Mouse (Mus musculus): ENCODE data around the gene Alb.

Alb gene

DNA sequence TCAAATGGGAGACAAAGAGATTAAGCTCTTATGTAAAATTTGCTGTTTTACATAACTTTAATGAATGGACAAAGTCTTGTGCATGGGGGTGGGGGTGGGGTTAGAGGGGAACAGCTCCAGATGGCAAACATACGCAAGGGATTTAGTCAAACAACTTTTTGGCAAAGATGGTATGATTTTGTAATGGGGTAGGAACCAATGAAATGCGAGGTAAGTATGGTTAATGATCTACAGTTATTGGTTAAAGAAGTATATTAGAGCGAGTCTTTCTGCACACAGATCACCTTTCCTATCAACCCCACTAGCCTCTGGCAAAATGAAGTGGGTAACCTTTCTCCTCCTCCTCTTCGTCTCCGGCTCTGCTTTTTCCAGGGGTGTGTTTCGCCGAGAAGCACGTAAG is at the start of gene Alb:
TSS of gene Alb (plus strand) at position 279 of the 400 bp plus-strand sequence.
- DNase-seq (ENCODE audit: low read depth in 2 of 2, low spot score in 2 of 2) = no peak

DNA sequence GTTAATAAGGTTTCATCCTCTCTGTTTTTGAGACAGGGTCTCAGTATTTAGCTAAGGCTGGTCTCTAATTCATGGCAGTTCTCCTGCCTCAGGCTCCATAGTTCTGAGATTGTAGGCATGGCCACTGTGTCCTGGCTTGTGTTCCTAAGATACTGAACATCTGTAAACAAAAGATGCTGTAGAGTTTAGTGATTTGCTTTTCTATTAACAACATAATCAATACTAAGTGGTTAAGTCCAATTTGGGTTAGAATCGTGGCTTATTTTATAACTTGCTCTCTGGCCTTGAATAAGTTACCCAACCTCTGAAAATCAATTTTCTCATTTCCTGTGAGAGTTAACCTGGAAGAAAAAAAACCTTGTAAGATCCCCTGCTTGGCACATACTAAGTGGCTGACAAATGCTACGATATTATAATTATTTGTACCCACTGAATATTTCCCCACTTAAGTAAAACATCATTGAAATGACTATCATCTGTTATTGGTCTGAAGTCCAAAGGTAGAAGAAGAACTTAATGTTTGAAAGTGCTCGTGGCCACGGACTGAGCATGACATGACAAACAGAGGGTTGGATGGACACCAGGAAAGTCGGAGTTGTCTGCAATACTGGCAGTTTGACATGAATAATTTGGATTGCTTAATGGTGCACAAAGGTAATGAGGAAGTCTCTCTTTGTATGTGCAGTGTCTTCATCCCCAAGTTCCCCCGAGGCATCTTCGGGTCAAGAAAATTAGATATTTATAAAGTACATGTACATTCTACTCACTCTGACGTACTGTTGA is 46.4 kb upstream of the Alb start:
- DNase-seq (ENCODE audit: low read depth in 2 of 2, low spot score in 2 of 2) = no peak

DNA sequence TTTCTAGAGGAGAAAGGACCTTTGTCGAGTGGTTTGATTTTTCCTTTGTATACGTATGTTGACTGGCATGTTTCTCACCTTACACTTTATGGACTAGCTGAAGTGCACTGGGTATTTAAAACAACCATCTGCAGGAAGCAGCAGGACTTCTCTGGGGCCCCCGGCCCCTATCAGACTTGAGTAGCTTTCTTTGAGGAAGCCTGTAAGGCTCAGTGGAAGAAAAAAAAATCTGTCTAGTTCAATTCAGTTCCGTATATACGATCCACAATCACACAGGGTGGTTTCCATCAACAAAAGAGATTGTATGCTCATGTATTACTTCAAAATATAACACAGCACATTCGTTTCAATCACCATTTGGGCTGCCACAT is 45.8 kb upstream of the Alb start:
- no peak for DNase-seq (ENCODE audit: low read depth in 2 of 2, low spot score in 2 of 2)

DNA sequence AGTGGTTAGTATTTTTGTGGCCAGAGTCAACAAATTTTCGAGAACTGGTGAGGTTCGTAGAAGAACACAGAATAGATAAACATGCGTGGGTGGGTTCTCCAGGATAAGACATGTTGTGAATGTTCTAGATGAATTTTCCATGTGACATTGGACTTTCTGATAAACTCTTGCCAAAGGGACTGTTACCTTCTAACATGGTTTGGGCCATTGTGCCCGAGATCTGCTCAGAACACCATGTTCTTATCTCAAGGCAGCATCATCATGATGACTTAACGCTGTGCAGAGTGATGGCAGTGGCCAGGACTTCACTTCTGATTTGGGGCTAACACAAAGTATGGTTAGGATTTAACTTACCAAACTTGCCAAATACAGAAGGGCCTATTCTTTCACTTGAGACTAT is 36.1 kb upstream of the Alb start:
- no peak for DNase-seq (ENCODE audit: low read depth in 2 of 2, low spot score in 2 of 2)

DNA sequence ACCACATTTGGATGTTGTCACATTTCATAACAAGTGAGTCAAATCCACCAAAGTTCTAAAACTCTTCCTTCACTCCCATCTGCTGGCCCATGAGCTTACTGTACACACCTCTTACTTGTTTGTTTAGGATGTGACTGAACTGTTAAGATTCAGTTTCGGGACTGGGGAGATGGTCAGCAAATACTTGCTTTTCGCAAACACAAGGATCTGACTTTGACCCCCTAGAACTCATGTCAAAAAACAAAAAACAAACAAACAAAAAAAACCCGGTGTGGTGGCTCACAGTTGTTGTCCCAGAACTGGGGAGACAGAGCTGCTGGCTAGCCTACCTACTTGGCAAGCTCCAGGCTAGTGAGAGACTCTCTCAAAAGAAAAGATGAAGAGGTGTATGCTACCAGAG is 35.5 kb upstream of the Alb start:
- no peak for DNase-seq (ENCODE audit: low read depth in 2 of 2, low spot score in 2 of 2)

DNA sequence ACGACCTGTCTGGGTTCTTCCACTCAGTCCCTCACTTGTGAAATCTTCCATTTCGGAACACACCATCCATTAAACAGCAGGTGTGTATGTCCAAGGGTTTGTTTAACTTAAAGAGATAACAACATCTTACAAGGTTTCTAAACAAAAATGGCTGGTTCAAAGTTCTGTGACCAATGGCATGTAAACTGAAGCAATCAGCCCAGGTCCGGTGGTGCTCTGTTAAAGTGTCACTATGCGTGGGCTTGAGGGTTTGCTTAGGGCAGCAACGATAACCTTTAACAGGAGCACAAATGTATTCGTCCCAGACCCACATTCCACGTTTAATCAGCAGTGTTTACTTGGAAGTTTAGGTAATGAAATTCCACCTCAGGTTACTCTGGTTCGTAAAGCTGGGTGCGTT is 29.6 kb upstream of the Alb start:
- DNase-seq (ENCODE audit: low read depth in 2 of 2, low spot score in 2 of 2) = no peak

DNA sequence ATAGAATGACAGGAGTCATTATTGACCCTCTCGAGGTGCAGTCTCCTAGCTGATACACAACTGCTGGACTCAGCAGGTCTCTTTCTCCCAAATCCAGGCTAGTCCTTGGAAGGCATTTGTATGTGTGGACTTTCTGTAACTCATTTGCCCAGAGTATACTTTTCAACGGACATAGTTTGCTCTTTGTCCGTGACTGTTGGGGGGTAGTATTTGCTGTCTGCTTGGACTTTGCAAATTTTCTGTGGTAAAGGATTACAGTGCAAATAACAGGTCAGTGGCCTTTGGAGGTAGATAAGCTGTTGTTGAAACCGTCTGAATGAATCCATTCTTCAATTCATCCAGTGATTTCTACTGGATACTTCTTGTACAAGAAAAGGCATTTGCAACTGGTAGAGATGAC is 21.5 kb upstream of the Alb start:
- DNase-seq (ENCODE audit: low read depth in 2 of 2, low spot score in 2 of 2) = no peak

DNA sequence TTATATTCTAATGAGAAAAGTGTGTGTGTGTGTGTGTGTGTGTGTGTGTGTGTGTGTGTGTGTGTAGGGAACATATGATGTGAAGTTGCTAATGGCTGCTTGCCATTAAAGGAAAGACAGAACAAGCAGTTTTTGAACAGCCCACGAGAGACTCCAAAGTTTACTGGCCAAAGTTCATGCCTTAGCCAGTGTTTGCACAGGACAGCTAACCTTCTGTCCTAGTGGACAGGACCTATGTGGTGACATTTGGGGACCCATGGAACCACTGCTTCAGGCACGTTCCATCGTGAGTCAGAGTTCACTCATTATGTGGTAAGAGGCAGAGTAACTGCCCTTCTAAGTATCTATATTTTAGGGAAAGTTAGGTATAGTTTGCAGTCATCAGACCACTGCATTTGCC is 13.1 kb upstream of the Alb start:
- DNase-seq (ENCODE audit: low read depth in 2 of 2, low spot score in 2 of 2) = no peak

DNA sequence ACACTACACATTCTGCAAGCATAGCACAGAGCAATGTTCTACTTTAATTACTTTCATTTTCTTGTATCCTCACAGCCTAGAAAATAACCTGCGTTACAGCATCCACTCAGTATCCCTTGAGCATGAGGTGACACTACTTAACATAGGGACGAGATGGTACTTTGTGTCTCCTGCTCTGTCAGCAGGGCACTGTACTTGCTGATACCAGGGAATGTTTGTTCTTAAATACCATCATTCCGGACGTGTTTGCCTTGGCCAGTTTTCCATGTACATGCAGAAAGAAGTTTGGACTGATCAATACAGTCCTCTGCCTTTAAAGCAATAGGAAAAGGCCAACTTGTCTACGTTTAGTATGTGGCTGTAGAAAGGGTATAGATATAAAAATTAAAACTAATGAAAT is 10.7 kb upstream of the Alb start:
- no peak for DNase-seq (ENCODE audit: low read depth in 2 of 2, low spot score in 2 of 2)

DNA sequence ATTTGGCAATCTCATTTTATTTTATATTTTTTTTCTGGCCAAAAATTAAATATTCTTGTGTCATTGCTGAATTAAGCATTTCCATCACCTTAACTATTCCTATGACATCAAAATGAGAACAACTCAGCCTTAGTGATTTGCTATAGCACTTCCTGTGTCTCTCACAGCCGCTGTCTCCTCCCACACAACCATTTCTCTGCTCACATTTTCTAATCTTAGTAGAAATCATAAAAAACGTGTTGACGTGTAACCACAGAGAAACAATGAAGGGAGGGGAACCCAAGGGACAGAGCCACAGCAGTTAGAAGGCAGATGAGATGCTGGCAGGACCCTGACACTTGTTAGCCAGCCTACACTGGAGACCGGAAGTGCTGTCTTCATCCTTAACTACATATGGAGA is 8.0 kb upstream of the Alb start:
- DNase-seq (ENCODE audit: low read depth in 2 of 2, low spot score in 2 of 2) = peak in 1 of 2 experiments; percentile 1

DNA sequence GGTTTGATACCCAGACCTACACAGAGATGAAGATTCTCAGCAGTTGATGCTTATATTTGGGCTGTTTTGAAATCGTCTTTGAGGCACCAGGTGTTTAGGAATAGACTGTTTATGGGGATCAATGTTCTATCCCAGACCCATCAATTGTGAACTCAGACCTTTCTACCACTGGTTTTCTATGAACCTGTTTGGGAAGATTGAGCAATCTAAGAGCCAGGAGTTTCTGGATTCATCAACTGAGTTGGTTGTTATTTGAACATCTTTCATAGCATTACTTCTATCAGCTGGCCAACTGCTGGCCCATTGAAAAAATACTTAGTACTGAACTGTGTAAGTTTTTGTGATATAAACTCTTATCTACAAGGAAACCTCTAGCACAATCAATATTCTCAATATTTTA is 3.5 kb upstream of the Alb start:
- no peak for DNase-seq (ENCODE audit: low read depth in 2 of 2, low spot score in 2 of 2)

DNA sequence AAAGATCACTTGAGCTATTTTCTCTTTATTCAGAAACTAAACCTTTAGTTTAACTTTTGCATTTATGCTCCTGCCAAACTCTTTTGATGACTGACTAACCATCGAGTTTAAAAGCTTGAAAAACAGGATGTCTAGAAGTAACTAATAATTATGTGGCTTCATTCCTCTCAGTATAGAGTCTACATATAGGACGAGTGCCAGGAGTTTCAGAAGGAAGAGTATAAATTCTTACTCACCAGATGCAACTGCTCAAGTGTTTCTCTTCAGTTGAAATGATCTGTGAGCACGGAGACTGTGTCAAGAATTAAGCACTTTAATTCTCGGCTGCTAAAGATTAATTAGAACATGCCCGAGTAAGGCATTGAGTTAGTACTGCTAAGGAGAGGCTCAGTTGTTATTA is 2.0 kb upstream of the Alb start:
- DNase-seq (ENCODE audit: low read depth in 2 of 2, low spot score in 2 of 2) = no peak

DNA sequence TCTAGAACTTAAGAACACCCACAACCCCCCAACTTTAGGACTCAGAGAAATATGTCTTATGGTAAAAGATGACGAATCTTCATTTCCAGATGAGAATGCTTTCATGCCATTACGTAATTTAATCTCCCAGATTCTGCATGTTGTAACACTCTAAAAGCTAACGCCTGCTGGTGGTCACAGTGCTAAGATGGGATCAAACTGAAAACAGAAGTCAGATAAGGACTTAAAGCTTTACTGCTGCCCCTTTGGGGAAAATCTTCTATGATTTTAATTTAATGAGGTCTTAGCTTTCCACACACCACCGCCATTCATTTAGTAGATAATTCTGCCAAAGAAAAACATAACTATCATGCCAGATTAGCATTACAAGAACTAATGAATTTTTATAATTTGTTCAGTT is 6.1 kb downstream of the Alb start:
- DNase-seq (ENCODE audit: low read depth in 2 of 2, low spot score in 2 of 2) = no peak

DNA sequence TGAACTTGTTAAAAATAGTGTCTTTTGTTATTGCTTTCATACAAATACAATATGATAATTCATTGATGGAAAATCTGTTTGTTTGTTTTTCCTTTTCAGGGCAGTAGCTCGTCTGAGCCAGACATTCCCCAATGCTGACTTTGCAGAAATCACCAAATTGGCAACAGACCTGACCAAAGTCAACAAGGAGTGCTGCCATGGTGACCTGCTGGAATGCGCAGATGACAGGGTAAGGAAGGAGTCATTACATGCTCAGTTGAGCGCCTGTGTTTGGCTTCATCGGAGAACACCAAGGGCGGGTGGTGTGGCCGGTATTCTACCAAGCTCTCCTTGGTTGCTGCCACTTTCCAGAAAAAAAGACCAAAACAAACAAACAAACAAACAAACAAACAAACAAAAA is 6.5 kb downstream of the Alb start:
- DNase-seq (ENCODE audit: low read depth in 2 of 2, low spot score in 2 of 2) = no peak

DNA sequence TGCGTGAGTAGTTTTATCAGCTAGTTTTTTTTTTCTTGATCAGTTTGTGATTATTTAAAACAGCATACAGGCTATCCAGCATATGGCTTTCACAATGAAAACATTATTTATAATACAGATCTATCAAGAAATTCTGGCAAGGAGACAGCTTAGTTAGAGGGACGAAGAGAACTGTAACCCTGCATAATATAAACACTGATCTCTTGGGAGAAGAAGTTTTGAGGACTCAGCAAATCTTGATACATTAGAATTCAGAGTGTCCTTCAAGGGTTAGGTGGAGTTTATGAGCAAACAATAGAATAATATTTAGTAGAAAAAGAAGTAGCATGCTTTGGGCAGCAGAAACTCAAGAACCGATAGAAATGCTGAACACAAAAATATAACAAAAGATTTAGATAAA is 10.1 kb downstream of the Alb start:
- no peak for DNase-seq (ENCODE audit: low read depth in 2 of 2, low spot score in 2 of 2)

DNA sequence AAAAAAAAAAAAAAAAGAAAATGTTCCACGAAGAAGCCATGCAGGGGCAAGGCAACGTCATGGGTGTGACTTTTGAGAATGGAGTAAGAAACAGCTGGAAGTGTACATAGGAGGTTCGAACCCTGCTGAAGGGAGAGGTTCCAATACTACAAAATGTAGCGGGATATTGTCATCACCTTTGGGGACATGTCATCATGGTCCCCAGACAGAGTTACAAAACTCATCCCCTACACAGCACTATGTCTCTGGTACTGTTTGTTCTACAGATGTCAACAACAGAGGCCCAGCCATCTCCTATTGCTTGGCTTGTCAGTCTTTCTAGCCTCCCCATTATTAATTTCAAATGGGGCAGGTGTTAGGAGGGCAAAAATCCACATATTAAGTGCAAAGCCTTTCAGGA is 13.2 kb downstream of the Alb start:
- no peak for DNase-seq (ENCODE audit: low read depth in 2 of 2, low spot score in 2 of 2)

DNA sequence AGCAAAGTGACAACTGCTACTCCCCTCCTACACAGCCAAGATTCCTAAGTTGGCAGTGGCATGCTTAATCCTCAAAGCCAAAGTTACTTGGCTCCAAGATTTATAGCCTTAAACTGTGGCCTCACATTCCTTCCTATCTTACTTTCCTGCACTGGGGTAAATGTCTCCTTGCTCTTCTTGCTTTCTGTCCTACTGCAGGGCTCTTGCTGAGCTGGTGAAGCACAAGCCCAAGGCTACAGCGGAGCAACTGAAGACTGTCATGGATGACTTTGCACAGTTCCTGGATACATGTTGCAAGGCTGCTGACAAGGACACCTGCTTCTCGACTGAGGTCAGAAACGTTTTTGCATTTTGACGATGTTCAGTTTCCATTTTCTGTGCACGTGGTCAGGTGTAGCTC is 13.7 kb downstream of the Alb start:
- no peak for DNase-seq (ENCODE audit: low read depth in 2 of 2, low spot score in 2 of 2)

DNA sequence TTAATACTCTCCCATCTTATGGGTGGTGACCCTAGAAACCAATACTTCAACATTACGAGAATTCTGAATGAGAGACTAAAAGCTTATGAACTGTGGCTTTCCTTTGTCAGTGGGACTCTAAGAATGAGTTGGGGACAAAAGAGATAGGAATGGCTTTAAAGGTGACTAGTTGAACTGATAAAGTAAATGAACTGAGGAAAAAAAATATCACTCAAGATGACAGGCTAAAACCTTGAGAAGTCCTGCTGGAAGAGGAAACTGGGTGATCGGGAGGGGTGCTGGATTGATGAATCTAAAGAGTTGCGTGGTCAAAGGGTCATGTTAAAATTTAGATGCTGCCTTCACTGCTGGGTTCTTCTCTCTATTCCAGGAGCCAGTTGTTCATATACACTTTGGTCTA is 16.0 kb downstream of the Alb start:
- no peak for DNase-seq (ENCODE audit: low read depth in 2 of 2, low spot score in 2 of 2)

DNA sequence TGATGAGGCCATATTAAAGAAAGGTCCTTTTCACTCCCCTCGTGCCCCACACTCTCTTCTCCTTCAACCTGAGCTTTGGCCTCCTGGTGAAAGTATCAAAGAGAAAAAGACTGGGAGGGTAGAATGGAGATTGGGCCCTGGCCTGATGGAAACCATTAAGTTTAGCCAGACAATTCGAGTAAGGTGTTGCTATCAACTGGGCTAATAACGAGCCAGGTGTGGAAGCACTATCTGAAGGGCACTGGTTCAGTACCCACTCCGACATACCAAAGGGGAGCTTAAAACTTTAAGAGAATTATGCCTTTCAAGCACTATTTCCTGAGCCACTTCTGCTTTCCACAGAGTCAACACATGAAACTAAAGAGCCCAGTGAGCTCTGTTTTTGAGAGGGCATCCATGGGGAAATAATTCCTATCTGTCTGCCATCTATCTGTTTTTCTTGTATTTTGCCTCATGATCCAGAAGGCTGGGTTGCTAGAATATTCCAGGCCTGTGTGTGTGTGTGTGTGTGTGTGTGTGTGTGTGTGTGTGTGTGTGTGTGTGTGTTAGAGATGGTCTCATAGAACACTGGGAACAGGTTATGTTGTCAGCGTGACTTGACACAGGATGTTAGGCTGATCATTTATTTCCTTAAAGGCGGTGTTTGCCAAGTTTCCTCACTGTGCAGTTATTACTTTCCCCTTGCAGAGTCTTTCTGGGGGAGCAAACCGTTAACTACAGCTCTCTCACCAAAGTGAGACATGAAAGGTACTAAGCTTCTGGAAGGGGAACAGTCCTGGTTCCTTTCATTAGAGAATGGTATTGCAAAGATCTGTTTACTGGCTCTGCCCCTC is 16.8 kb downstream of the Alb start:
- no peak for DNase-seq (ENCODE audit: low read depth in 2 of 2, low spot score in 2 of 2)

DNA sequence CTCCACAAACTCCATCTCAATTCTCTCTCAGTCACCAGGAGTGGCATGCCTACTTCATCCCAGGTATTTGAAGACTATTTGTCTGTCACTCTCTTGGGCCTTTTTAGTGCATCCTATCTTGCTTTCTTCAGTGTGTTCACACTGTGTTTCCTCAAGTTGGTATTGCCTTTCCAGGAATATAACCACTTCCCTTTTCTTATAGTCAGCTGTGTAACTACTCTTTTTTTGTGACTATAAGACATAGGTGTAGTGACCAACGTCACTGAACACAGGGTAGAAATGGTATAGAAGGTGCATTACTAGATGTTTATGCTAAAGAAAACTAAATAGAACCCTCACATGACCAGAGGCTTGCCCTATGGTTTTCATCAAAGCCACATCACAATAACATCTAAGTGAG is 18.2 kb downstream of the Alb start:
- no peak for DNase-seq (ENCODE audit: low read depth in 2 of 2, low spot score in 2 of 2)

DNA sequence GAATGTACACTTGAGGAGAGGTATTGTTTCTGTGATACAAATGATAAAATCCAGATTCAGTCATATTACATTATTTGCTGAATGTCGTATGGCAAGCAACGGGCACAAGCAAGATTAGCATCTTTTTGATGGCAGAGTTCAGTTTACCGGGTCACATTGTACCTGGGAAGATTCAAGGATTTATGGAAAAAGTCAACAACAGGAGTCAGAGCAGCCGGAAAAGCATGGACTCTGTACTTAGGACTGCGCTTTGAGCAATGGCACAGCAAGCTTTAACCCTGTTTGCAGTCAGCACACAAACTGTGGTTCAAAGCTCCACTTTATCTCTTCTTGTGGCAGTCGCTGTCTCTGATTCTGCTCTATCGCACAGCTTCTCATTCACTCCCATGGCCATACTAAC is 24.9 kb downstream of the Alb start:
- no peak for DNase-seq (ENCODE audit: low read depth in 2 of 2, low spot score in 2 of 2)

DNA sequence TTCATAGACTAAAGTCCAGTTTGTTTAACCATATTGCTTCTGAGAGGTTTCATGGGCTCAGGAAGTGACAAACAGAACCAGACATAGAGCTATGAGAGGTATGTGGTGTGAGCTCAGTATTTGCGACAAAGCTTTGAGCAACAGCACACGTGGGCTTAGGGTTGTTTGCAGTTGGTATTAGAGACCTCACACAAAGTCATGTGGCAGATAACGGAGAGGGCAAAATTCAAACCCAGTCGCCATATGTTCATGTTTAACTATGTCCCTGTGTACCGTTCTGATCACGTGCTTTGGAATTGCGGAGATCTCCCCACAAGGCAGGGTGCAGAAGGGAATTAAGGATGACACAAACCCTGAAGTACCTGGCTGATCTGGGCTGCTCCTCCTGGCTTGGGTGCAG is 27.6 kb downstream of the Alb start:
- DNase-seq (ENCODE audit: low read depth in 2 of 2, low spot score in 2 of 2) = no peak

DNA sequence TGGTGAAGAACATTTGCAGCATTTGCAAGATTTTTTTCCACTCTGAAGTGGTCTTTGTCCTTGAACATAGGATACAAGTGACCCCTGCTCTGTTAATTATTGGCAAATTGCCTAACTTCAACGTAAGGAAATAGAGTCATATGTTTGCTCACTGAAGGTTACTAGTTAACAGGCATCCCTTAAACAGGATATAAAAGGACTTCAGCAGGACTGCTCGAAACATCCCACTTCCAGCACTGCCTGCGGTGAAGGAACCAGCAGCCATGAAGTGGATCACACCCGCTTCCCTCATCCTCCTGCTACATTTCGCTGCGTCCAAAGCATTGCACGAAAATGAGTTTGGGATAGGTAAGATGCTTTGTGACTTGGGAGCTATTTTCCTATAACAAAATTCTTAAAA is 29.8 kb downstream of the Alb start, which contains the start of gene Afp:
TSS of gene Afp (plus strand) at position 220 of the 400 bp plus-strand sequence.
- DNase-seq (ENCODE audit: low read depth in 2 of 2, low spot score in 2 of 2) = no peak

Measured in CD8-positive naive resting alpha-beta T cell, adult 2 months (primary cell).